Mouse (Mus musculus) MN1 (cell line): ENCODE measurements at regions not wholly inside any gene's neighbourhood (a gene's known extent, or its start where the extent isn't known, plus 50 kb on each side); places are given as distances from the start of the nearest gene placed in this dataset.
A peak's percentile ranks its signal among the peaks of the same experiment; 100 is the strongest.

Experiments used
- DNase-seq: peaks from one replicate; pipeline ENCODE4 v3.0.0-alpha.2; 2016; ENCODE audit warnings: low spot score

- DNase-seq = peak; percentile 58
Observed at GRCm38 (mm10) chrX:152918212-152918611, 88.1 kb upstream of the Usp51 start.

GRCm38 (mm10) chrX:152926991-152927390 is 79.3 kb upstream of the Usp51 start:
- peak; percentile 42 for DNase-seq

- DNase-seq = peak; percentile 35
Observed at GRCm38 (mm10) chrX:152946201-152946600, 60.1 kb upstream of the Usp51 start.
